Mouse (Mus musculus) left cerebral cortex, adult 8-10 months (tissue): ENCODE data around the gene Ctsa. TPM values are rescaled to one million over a fixed set of nuclear protein-coding genes. Genes with fewer than 3 reads are reported as not detected.
"Not testable (repeated sequence)": the region's sequence is repeated elsewhere in the genome, so short reads cannot be mapped to it uniquely, and the experiment has no call there.

Experiments used
- DNase-seq, 2 experiments: peaks; one replicate each; pipeline ENCODE4 v3.0.0; 2022; ENCODE audit warnings: low spot score in 2 of 2
- total RNA-seq, 4 experiments: library from RNA; stranded (reverse); gene quantifications; 2 replicates each; pipeline ENCODE4 v1.2.4; 2022

The Ctsa gene
- total RNA-seq, 4 experiments from 2014 or later: 112 to 182 (median 135) TPM

DNA sequence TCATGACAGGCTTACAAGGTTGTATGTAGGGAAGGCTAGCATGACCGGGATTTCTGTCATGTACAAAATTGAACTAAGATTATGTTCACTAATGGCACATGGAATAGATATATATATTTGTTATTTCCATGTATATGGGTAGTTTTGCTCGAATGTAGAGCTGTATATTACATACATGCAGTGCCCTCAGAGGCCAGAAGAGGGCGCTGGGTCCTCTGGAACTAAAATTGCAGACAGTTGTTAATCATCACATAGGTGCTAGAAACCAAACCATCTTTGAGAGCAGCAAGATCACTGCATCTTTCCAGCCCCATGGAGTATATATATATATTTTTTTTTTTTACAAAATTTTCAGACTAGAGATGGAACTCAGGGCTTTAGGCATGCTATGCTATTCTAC, 13.1 kb downstream of the Ctsa start:
- DNase-seq: no peak

DNA sequence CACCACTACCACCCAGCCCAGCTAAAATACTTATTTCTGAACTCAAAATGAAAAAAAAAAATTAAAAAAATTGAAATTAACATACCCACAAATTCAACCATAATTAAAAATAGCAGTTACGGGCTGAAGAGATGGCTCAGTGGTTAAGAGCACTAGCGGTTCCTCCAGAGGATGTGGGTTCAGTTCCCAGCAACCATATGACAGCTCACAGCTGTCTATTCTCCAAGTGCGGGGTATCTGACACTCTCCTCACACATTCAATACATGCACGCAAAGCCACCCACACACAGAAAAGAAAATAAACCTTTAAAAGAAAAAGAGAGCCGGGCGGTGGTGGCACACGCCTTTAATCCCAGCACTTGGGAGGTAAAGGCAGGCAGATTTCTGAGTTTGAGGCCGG, 17.4 kb downstream of the Ctsa start:
- DNase-seq: no peak

DNA sequence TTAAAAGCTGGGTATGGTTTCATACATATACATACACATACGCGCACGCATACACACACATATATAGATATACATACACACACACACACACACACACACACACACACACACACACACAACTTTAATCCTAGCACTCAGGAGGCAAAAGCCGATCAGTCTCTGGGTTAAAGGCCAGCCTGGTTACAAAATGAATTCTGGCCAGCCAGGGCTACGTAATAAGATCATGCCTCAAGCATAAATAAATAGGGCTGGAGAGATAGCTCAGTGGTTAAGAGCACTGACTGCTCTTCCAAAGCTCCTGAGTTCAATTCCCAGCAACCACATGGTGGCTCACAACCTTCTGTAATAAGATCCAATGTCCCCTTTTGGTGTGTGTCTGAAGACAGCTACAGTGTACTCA, 22.9 kb downstream of the Ctsa start:
- DNase-seq: not testable (repeated sequence)

- no peak for DNase-seq
These were observed 23.8 kb downstream of the Ctsa start for GRCm38 (mm10) chr2:164856309-164857100.

DNA sequence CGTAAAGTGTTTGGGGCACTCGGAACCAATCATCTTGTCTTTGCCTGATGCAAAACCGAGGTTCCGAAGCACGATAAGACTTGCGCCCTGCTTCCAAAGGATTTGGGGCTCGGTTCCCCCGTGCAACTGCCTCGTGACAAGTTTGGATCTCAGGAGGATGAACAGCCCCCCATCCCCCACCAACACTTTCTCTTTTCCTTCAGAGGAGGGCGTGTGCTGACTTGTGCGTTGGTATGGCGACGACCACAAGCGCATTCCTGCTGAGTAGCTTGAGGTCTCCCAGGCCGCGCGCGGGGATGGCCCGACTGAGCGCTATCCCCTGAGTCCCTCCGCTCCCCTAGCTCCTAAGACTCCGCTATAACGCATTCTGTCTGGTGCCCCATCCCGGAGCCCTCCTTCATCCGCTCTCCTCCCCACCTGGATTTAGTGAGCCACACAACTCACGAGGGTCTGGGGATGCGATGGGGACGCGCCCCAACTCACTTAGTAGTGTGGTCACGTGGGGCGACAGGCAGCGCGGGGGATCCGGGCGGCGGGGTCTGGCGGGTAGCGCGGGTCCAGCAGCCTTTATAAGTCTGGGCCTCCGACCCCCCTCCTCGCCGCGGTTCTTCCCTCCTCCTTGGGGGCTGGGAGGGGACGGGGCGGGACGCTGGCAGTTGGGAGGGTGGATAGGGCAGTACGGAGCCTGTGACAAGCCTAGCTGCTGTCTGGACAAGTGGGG, 24.6 kb downstream of the Ctsa start, which contains the start of gene Pltp:
Gene Pltp, minus strand, starts transcription at position 611 of the 721 bp plus-strand sequence.
- DNase-seq: no peak

- DNase-seq: no peak
These were observed 25.3 kb downstream of the Ctsa start for GRCm38 (mm10) chr2:164857842-164858553.

DNA sequence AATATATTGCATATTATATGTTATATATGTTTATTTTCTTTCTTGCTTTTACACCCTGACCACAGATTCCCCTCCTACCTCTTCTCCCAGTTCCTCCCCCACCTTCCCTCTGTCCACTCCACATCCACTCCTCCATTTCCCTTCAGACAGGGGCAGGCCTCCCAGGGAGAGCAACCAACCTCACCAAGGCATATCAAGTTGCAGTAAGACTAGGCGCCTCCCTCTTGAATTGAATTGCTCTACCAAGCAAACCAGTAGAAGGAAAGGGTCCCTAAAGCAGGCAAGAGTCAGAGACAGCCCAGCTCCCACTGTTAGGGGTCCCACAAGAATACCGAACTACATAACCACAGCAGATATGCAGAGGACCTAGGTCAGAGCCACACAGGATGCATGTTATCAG, 26.5 kb downstream of the Ctsa start:
- DNase-seq: no peak

DNA sequence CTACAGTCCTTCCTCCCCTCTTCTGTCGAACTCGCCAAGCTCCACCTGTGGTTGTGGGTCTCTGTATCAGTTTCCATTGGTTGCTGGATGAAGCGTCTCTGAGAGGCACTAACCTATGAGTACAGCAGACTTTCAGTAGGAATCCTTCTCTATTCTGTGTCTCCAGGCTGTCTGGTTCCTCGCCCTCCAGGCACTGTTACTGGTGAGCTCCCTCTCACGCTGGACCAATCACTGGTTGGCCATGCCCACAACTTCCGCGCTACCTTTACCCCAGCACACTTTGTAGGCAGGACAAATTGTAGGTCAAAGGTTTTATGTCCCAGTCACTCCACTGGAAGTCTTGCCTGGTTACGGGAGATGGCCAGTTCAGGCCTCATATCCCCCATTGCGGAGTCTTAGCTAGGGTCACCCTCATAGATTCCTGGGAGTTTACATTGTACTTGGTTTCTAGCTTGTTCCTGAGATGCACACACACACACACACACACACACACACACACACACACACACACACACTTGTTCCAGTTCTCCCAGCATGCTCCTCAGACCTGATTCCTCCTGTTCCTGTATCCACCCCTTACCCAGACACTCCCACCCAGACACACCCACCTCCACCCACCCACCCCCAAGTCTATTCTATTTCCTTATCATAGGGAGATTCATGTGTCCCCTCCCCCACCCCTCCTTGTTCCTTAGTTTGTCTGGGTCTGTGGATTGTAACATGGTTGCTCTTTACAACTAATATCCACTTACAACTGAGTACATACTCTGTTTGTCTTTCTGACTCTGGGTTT, 27.2 kb downstream of the Ctsa start:
- no peak for DNase-seq

DNA sequence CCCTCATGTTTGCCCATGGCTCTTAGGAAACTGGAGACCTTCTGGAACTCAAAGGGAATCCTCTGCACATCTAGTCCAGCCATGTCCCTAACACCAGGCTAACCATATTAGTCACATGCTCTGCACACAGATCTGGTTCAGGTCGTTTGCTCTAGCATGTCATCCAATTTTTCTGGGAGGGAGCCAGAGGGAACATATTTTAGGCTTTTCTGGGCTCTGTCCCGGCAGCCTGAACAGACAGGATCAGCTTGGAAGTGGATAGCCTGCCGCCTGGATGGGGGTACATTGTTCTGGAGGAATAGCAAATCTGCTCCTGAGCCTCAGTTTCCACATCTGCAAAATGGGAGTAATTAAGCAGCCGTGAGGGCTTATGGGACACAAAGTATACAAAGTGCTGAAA, 28.4 kb downstream of the Ctsa start:
- DNase-seq: no peak

- DNase-seq: no peak
These were observed 29.6 kb downstream of the Ctsa start for GRCm38 (mm10) chr2:164862179-164862861.

GRCm38 (mm10) chr2:164863411-164863810, 30.7 kb downstream of the Ctsa start:
- not testable (repeated sequence) for DNase-seq

DNA sequence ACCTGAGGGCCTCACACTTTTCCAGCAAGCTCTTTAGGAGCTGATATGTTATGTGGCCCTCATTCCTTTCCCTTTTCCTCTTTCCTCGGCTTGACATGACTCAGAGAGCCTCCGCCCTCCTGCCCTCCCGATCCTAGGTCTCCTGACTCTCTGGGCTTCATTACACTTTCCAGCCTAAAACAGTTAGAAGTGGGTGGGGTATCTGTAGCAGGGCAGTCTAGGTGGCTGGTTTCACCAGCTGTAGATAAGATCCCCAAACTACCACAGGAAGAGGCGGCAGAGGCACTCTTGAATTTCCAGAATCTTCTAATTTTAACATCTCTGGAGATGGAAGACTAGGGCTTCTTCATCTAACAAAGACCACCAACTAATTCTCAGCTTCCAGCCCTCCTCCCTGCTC, 31.9 kb downstream of the Ctsa start:
- DNase-seq: no peak

DNA sequence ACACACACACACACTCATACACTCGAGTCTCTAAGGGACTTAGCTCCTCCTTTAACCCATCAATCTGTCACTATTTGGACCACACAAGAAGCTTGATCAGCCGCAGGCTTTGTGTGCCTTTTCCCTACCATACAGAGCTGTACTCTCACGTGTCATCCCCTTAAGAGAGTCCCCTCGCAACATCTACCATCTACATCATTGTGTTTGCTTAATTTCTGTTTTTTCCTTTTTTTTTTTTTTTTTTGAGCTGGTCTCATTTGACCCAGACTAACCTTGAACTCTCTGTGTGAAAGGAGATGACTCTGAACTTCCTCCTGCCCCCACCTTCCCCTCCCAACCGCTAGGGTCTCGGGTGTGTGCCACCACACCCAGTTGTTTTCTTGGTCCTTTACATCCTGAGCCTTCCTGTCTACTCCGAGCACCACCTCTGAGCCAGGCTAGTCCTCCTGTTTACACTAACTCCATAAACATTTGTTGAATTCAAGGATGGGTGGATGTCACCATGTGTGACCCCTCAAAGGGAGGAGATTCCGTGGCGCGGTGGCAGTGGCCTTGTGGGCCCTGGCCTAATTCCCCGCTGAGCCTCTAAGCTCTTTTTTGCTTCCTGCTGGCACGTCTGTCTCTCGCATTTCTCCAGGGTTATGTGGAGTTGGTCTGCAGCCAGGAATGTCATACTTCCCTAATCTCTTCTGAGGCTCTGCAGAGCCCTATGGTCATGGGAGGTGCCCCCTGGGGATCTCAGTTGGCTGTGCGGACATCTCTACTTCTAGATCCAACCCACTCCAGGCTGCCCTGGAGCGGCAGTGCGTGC, 34.3 kb downstream of the Ctsa start:
- DNase-seq: no peak

DNA sequence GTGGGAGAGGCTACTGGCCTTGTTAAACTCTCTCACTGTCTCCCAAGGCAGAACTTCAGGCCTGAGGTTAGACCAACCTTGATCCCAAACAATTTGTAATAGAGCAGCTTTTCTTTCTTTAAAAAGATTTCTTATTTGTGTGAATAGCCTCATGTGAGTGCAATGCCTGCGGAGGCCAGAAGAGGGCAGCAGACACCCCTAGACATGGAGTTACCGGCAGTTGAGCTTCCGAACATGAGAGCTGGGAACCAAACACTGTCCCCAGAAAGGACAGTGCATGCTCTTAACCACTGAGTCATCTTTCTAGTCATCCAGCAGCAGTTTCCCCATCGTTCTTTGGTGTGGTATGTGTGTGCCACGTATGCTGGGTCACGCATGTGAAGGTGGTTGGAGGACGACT, 34.9 kb downstream of the Ctsa start:
- no peak for DNase-seq

DNA sequence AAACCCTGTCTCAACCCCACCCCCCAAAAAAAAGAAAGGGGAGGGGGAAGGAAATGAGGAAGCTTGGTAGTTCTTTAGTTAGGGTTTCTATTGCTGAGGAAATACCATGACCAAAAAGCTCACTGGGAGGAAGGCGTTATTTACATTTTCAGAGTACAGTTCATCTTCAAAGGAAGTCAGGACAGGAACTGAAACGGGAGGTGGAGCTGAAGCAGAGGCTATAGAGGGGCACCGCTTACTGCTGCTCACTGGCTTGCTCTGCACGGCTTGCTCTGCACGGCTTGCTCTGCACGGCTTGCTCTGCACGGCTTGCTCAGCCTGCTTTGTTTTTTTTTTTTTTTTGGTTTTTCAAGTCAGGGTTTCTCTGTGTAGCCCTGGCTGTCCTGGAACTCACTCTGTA, 35.8 kb downstream of the Ctsa start:
- DNase-seq: no peak

GRCm38 (mm10) chr2:164871602-164872303, 39.1 kb downstream of the Ctsa start:
- no peak for DNase-seq

DNA sequence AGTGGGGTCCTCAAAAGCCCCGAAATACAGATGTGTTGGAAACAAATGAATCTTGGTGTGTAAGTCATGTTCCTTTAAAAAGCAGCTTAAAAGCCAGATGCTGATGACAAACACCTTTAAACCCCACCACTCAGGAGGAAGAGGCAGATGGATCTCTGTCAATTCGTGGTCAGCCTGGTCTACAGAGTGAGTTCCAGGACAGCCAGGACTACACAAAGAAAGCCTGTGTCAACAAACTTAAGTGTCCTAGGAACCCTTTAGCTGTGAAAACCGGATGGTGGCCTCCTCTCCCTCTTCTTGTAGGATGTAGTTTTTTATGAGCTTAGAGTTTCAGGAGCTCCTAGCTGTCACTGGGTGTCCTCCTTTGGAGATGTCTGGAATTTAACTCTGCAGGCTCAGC, 40.9 kb downstream of the Ctsa start:
- DNase-seq: no peak

- DNase-seq: no peak
These were observed 41.6 kb downstream of the Ctsa start for GRCm38 (mm10) chr2:164874239-164874769.

DNA sequence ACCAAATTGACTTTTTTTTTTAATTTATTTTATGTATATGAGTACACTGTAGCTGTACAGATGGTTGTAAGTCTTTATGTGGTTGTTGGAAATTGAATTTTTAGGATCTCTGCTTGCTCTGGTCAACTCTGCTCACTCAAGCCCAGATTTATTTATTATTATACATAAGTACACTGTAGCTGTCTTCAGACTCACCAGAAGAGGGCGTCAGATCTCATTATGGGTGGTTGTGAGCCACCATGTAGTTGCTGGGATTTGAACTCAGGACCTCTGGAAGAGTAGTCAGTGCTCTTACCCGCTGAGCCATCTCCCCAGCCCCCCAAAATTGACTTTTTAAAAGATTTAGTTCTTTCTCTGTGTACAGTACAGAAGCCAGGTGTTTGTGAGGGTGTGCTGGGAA, 43.0 kb downstream of the Ctsa start:
- DNase-seq: not testable (repeated sequence)
